Mouse (Mus musculus) adrenal gland (tissue): Measurements from ENCODE around the gene Cdh4.

Source experiments
- intact Hi-C: fragments of 180-260 bp; cut with DNase I; formaldehyde crosslinking; loops from one replicate; pipeline ENCODE4 v1.15.1; 2025

Gene Cdh4

GRCm38 (mm10) chr2:179664171-179664608 is 222.0 kb downstream of the Cdh4 start:
- intact Hi-C loops, result loop anchor here (10.0 kb wide), 1 partner anchor 89 kb away; no protein-coding TSS in a partner anchor

GRCm38 (mm10) chr2:179670689-179671088 is 228.5 kb downstream of the Cdh4 start:
- intact Hi-C loops, result no loop called here

- intact Hi-C loops, result loop anchor here (5.0 kb wide), 1 partner anchor 192 kb away; no protein-coding TSS in a partner anchor
Measured at GRCm38 (mm10) chr2:179679866-179680265, 237.6 kb downstream of the Cdh4 start.

- intact Hi-C loops, result loop anchor here (5.0 kb wide), 1 partner anchor 191 kb away; no protein-coding TSS in a partner anchor
Measured at GRCm38 (mm10) chr2:179681386-179681785, 239.2 kb downstream of the Cdh4 start.

GRCm38 (mm10) chr2:179687243-179687681 is 245.0 kb downstream of the Cdh4 start:
- intact Hi-C loops, result no loop called here

- intact Hi-C loops, result no loop called here
Measured at GRCm38 (mm10) chr2:179688976-179689375, 246.7 kb downstream of the Cdh4 start.

GRCm38 (mm10) chr2:179689761-179690160 is 247.5 kb downstream of the Cdh4 start:
- intact Hi-C loops, result no loop called here

GRCm38 (mm10) chr2:179690571-179690970 is 248.3 kb downstream of the Cdh4 start:
- intact Hi-C loops, result no loop called here

GRCm38 (mm10) chr2:179694936-179695335 is 252.7 kb downstream of the Cdh4 start:
- intact Hi-C loops, result no loop called here

- intact Hi-C loops, result no loop called here
Measured at GRCm38 (mm10) chr2:179697601-179698000, 255.4 kb downstream of the Cdh4 start.

GRCm38 (mm10) chr2:179698196-179698985 is 256.2 kb downstream of the Cdh4 start:
- intact Hi-C loops, result no loop called here

- intact Hi-C loops, result no loop called here
Measured at GRCm38 (mm10) chr2:179705043-179705442, 262.8 kb downstream of the Cdh4 start.

GRCm38 (mm10) chr2:179705461-179705860 is 263.2 kb downstream of the Cdh4 start:
- intact Hi-C loops, result no loop called here

- intact Hi-C loops, result no loop called here
Measured at GRCm38 (mm10) chr2:179706616-179707015, 264.4 kb downstream of the Cdh4 start.

GRCm38 (mm10) chr2:179709111-179709510 is 266.9 kb downstream of the Cdh4 start:
- intact Hi-C loops, result no loop called here

- intact Hi-C loops, result no loop called here
Measured at GRCm38 (mm10) chr2:179712690-179713089, 270.5 kb downstream of the Cdh4 start.

GRCm38 (mm10) chr2:179713326-179713725 is 271.1 kb downstream of the Cdh4 start:
- intact Hi-C loops, result no loop called here

- intact Hi-C loops, result no loop called here
Measured at GRCm38 (mm10) chr2:179714145-179714544, 271.9 kb downstream of the Cdh4 start.

GRCm38 (mm10) chr2:179715375-179715774 is 273.1 kb downstream of the Cdh4 start:
- intact Hi-C loops, result no loop called here

- intact Hi-C loops, result no loop called here
Measured at GRCm38 (mm10) chr2:179720366-179720765, 278.1 kb downstream of the Cdh4 start.

- intact Hi-C loops, result no loop called here
Measured at GRCm38 (mm10) chr2:179721534-179722516, 279.6 kb downstream of the Cdh4 start.
